Mouse (Mus musculus) bone marrow macrophage, adult 2 months (primary cell): Measurements from ENCODE around the gene Mettl22. TPM values are rescaled to one million over a fixed set of nuclear protein-coding genes. Genes with fewer than 3 reads are reported as not detected.

Source experiments
- H3K27ac ChIP-seq: 2 replicates; pipeline ENCODE4 v1.5.1; 2012; ENCODE audit warnings: low read depth, low read length; ENCODE audit not compliant: insufficient read depth
- H3K4me1 ChIP-seq: 2 replicates; pipeline ENCODE4 v1.6.1; 2012; ENCODE audit warnings: low read length; ENCODE audit not compliant: control insufficient read depth, insufficient read depth
- H3K4me3 ChIP-seq: 2 replicates; pipeline ENCODE4 v1.5.1; 2012; ENCODE audit warnings: mild to moderate bottlenecking, low read length, moderate library complexity; ENCODE audit not compliant: insufficient read depth
- CTCF ChIP-seq: IDR thresholded peaks from 2 replicates; pipeline ENCODE4 v1.5.1; 2012; ENCODE audit warnings: low read depth, mild to moderate bottlenecking, low read length, moderate library complexity
- POLR2A ChIP-seq: IDR thresholded peaks from 2 replicates; pipeline ENCODE4 v1.6.1; 2012; ENCODE audit warnings: mild to moderate bottlenecking, low read depth, low read length, borderline replicate concordance
- polyA plus RNA-seq: library from polyadenylated mRNA; stranded (reverse); fragments of >200 nt; gene quantifications from 2 replicates; pipeline ENCODE4 v1.2.4, GENCODE M21; 2012; ENCODE audit not compliant: missing spikeins, insufficient read depth, insufficient read length

Mettl22 gene
- polyA plus RNA-seq, 1 experiment = 9.7 TPM

- Histone ChIP-seq H3K4me3 (no peak overlapping the region), H3K4me1 (no peaks in the 10 kb centered on the region), H3K27ac (no peak overlapping the region)
- TF ChIP-seq POLR2A (no peak), CTCF (no peak)
Observed at GRCm38 (mm10) chr16:8446256-8446655, 24.3 kb upstream of the Mettl22 start.

GRCm38 (mm10) chr16:8453301-8453700, 17.3 kb upstream of the Mettl22 start:
- H3K4me1 ChIP-seq = peaks cover 7% of the 10 kb centered on the region
- no peak for TF ChIP-seq POLR2A
- TF ChIP-seq CTCF = no peak
- H3K27ac ChIP-seq = no peak overlapping the region
- no peak overlapping the region for H3K4me3 ChIP-seq

DNA sequence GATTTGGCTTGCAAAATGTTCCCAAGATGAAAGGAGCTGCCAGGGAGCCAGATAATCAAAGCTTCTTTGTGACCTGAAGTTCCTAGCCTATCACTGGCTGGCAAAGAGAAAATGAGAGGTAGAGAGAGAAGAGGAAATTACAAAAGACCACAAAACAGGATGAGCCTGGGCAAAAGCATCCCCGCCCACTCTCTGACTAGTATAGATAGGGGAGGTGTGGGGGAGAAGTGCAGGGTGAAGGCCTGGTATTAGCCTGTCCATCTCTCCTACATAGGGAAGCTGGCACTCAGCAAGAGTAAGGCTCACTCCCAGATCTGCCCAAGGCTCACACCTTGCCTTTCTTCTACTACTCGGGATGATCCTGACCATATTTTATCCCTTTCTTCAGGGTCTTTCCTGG, 15.4 kb upstream of the Mettl22 start:
- Histone ChIP-seq H3K4me1 (peaks cover 7% of the 10 kb centered on the region), H3K27ac (no peak overlapping the region), H3K4me3 (no peak overlapping the region)
- no peak for TF ChIP-seq POLR2A

DNA sequence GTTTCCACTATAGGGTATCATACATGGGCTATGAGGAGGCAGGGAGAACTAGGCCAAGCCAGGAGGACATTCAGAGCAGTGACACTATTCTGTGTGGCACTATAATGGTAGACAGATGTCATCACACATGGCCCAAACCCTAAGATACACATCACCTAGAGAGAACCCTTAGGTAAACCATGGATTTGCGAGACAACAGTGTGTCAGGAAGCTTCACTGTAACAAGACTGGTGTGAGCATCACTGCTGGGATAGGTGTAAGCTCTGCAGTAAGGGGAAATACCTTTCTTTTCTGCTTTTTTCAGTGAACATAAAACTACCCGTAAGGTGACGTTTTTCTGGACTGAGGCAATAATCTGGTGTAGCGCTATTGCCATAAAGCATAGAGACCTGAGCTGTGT, 12.2 kb upstream of the Mettl22 start:
- peaks cover 7% of the 10 kb centered on the region for H3K4me1 ChIP-seq
- no peak overlapping the region for H3K27ac ChIP-seq
- no peak overlapping the region for H3K4me3 ChIP-seq
- TF ChIP-seq CTCF = no peak
- TF ChIP-seq POLR2A = no peak

- peaks cover 7% of the 10 kb centered on the region for H3K4me1 ChIP-seq
- no peak overlapping the region for H3K4me3 ChIP-seq
- TF ChIP-seq POLR2A (no peak), CTCF (peak; percentile 57)
Observed at GRCm38 (mm10) chr16:8459098-8459497, 11.5 kb upstream of the Mettl22 start.

DNA sequence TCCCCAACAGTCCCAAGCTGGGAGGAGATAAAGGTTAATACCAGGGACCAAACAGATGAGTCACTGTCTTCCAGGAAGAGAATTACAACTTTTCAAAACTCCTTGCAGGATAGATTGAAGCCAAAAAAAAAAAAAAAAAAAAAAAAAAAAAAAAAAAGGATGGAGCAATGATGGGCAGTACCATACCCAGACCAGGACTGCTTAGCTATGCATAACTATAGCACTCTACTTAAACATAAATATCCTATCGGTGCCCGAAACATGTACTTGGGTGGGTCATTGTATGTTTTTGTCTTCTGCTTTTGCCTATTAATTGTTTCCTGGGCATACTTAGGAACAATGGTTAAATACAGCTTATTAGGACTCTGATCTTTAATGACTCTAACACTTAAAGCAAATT, 456 bp upstream of the Mettl22 start:
- peaks cover 6% of the 10 kb centered on the region; the same call in 1 of the 2 replicates for H3K4me1 ChIP-seq
- no peak for TF ChIP-seq POLR2A
- TF ChIP-seq CTCF = no peak
- peak overlapping the region; percentile 84 for H3K4me3 ChIP-seq
- H3K27ac ChIP-seq = no peak overlapping the region

More at GRCm38 (mm10) chr16:8459098-8459497, 11.5 kb upstream of the Mettl22 start:
- H3K27ac ChIP-seq = no peak overlapping the region

DNA sequence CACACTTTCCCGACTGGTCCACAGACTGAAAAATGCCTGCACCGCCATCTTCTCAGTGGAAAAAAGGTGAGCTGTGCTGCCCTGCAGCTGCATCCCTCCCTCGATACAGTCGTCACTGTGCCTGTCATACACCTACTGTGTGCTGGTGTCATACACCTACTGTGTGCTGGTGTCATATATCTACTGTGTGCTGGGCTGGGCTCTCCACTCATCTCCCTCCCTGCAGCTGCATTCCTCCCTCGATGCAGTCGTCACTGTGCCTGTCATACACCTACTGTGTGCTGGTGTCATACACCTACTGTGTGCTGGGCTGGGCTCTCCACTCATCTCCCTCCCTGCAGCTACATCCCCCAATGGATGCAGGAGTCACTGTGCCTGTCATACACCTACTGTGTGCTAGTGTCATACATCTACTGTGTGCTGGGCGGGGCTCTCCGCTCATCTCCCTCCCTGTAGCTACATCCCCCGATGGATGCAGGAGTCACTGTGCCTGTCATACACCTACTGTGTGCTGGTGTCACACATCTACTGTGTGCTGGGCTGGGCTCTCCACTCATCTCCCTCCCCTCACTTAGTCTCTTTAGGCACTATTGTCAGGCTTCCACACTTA, 16.9 kb downstream of the Mettl22 start:
- Histone ChIP-seq H3K4me3 (no peak overlapping the region), H3K27ac (no peak overlapping the region), H3K4me1 (no peaks in the 10 kb centered on the region)
- TF ChIP-seq POLR2A = no peak
- no peak for TF ChIP-seq CTCF

- TF ChIP-seq CTCF (no peak), POLR2A (no peak)
- no peak overlapping the region for H3K27ac ChIP-seq
- H3K4me3 ChIP-seq = no peak overlapping the region
- no peaks in the 10 kb centered on the region for H3K4me1 ChIP-seq
Observed at GRCm38 (mm10) chr16:8489340-8489739, 18.8 kb downstream of the Mettl22 start.

DNA sequence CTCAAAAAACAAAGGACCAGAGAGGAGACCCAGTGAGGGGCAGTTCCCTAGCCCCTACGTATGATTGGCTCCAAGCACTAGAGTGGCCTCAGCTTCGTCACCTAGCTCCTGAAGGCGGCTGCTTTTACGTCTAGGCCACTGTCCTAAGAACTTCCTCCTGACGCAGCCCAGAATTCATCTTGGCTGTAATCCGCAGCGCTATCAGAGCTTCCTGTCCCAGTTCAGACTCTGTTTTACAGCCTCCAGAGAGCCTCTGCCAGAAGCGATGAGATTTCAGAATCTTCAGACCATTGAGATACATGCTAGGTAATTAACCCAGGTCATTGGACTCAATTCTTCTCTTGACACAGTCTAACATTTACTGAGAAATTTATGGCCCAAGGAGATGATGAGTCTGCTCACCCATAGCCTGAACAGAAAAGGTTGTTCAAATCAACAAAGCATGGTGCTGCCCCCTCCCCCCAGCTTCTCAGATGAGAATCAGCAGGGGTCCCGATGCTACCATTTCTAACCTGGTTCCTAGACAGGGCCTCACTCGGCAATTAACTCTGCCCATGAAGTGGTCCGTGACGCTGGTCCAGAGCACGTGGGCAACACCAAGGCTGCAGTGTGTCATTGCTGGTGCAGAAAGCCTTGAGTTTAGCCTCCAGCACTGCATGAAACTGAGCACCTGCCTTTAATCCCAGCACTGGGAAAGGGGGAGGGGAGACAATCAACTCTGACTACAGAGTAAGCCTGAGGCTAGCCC, 21.3 kb downstream of the Mettl22 start:
- TF ChIP-seq CTCF = no peak
- no peak for TF ChIP-seq POLR2A
- Histone ChIP-seq H3K4me1 (no peaks in the 10 kb centered on the region), H3K27ac (no peak overlapping the region), H3K4me3 (no peak overlapping the region)

- Histone ChIP-seq H3K27ac (no peak overlapping the region), H3K4me1 (no peaks in the 10 kb centered on the region), H3K4me3 (no peak overlapping the region)
- TF ChIP-seq CTCF (peak; percentile 66), POLR2A (no peak)
Observed at GRCm38 (mm10) chr16:8494268-8494667, 23.7 kb downstream of the Mettl22 start.
